ENCODE assay signal across 9 mouse cellular contexts in the genomic region with DNA sequence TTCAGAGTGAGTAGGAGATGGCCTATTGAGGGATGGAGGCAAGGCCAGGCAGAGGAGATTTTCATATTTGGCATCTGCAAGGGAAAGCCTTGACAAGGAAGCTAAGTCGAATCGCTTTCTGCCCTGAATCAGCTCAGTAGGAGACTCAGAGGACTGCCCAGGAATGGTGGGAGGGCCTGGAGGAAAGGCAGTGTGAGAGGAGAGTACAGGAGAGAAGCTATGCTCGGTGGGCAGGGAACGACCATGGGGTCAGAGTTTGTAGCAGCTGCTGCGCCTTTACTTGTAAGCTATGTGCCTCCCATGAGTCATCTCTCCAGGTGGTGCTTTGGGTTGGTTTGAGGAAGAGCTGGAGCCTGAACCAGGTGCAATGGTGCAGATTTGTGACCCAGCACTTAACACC. TPM values are rescaled to one million over a fixed set of nuclear protein-coding genes. Genes with fewer than 3 reads are reported as not detected.
DNase-seq lines count a peak whose midpoint lies in the region; ATAC-seq and TF ChIP-seq lines count a peak whose summit lies in the region.
"Had no signal": no experiment of that assay in that cellular context is flagged by ENCODE, and none has a peak within 500 bp of the region (broad histone marks: within the 10 kb centered on the region; RNA-seq: fewer than 3 reads in every experiment).

No protein-coding gene starts in this region.

- H3K27ac ChIP-seq in gastrocnemius, adult 2 months, result peak overlapping the region; percentile 41
- H3K27ac ChIP-seq in testis, adult 2 months (ENCODE audit: control insufficient read depth, insufficient read depth, low read depth, low read length), result peak overlapping the region; percentile 98
- peak overlapping the region; percentile 92; the same call in 1 of the 2 replicates for H3K27ac ChIP-seq in liver, embryonic 13.5 days

- H3K4me2 ChIP-seq in liver, embryonic 13.5 days, result peak overlapping the region; percentile 78

- peak overlapping the region; percentile 98; the same call in 1 of the 2 replicates for H3K9ac ChIP-seq in liver, embryonic 13.5 days

- peaks cover 10% of the 10 kb centered on the region for H3K4me1 ChIP-seq in testis, adult 2 months (ENCODE audit: control insufficient read depth, insufficient read depth, low read length)
- H3K4me1 ChIP-seq in liver, embryonic 13.5 days (replicated peaks), result peaks cover 52% of the 10 kb centered on the region

- no peak for DNase-seq in gastrocnemius, adult 2 months
- DNase-seq in gastrocnemius, postnatal 10 days, result no peak
- no peak for DNase-seq in testis, postnatal 10 days (ENCODE audit: low spot score)
- DNase-seq in liver, embryonic 13.5 days, result no peak
- DNase-seq in spleen, postnatal 4 days (ENCODE audit: low spot score in 2 of 2), result no peak
- no peak for DNase-seq in frontal cortex, postnatal 25 days (ENCODE audit: low spot score in 2 of 2)
- DNase-seq in gastrocnemius, postnatal 36 days, result no peak

- H3K9me3 ChIP-seq in liver, embryonic 13.5 days (replicated peaks), result no peaks in the 10 kb centered on the region

- 69% methylated on average over 5 of the region's 5 CpGs for WGBS in liver, embryonic 13.5 days (ENCODE audit: insufficient replicate concordance)

- H3K36me3 ChIP-seq in testis, adult 2 months (ENCODE audit: control insufficient read depth, insufficient read depth, low read length), result peaks cover 2% of the 10 kb centered on the region; the same call in 1 of the 2 replicates
- peaks cover 36% of the 10 kb centered on the region for H3K36me3 ChIP-seq in liver, embryonic 13.5 days

- no peak for TF ChIP-seq POLR2A in testis, adult 2 months (IDR thresholded peaks at IDR 0.05; ENCODE audit: control insufficient read depth, low read depth, low read length)

- peak overlapping the region; percentile 100 for H3K4me3 ChIP-seq in gastrocnemius, adult 2 months
- H3K4me3 ChIP-seq in testis, adult 2 months (ENCODE audit: control insufficient read depth, low read depth, low read length), result peak overlapping the region; percentile 88
- H3K4me3 ChIP-seq in liver, embryonic 13.5 days (replicated peaks), result peak overlapping the region; percentile 86

- no peak for ATAC-seq in liver, embryonic 13.5 days (ENCODE audit: low read depth)
- ATAC-seq: inflammation-experienced regulatory T-cells, adult 6 months had no signal

- no peak for TF ChIP-seq CTCF in gastrocnemius, adult 2 months (IDR thresholded peaks at IDR 0.05)
- no peak for TF ChIP-seq CTCF in testis, adult 2 months (IDR thresholded peaks at IDR 0.05; ENCODE audit: control insufficient read depth, insufficient read depth, insufficient replicate concordance, low read depth, low read length)

- H3K27me3 ChIP-seq in testis, adult 2 months (ENCODE audit: control insufficient read depth, insufficient read depth, low read length), result no peaks in the 10 kb centered on the region
- H3K27me3 ChIP-seq in liver, embryonic 13.5 days, result no peaks in the 10 kb centered on the region

- intact Hi-C loops in gastrocnemius, adult 2 months (cut with DNase I), result no loop called here
- intact Hi-C loops in gastrocnemius, postnatal 36 days (cut with DNase I), result no loop called here

RNA-seq across cellular contexts. Expression of a gene that starts 1.7 kb away (rescaled TPM):
- 10 to 100 TPM; 79.3 to 86.5 TPM for total RNA-seq in gastrocnemius, adult 2 months (2021)
- 100 to 1,000 TPM; 141 to 189 TPM for total RNA-seq in gastrocnemius, postnatal 10 days (2021)
- 433 and 510 TPM in 2 replicates for polyA plus RNA-seq in testis, adult 2 months (2012; rRNA removed)
- 312 and 331 TPM in 2 replicates for polyA plus RNA-seq in liver, embryonic 13.5 days (2015; fragmentation: Nextera tagmentation; extraction: Ambion mirVana)
- 10 to 100 TPM; 70.7 to 92.0 TPM for total RNA-seq in gastrocnemius, postnatal 36 days (2021)

RNA-seq across cellular contexts. Expression of a gene that starts 2.1 kb away (rescaled TPM):
- 10 to 100 TPM; 24.1 to 32.1 TPM for total RNA-seq in gastrocnemius, adult 2 months (2021)
- total RNA-seq in gastrocnemius, postnatal 10 days (2021), result 10 to 100 TPM; 21.5 to 24.8 TPM
- polyA plus RNA-seq in testis, adult 2 months (2012; rRNA removed), result 232 and 237 TPM in 2 replicates
- polyA plus RNA-seq in liver, embryonic 13.5 days (2015; fragmentation: Nextera tagmentation; extraction: Ambion mirVana), result 11.8 and 14.3 TPM in 2 replicates
- total RNA-seq in gastrocnemius, postnatal 36 days (2021), result 10 to 100 TPM; 24.4 to 26.0 TPM

RNA-seq across cellular contexts. Expression of a gene that starts 35.7 kb away (rescaled TPM):
- total RNA-seq in gastrocnemius, adult 2 months (2021), result 1 to 10 TPM; 3.6 to 5.0 TPM
- 10 to 100 TPM; 12.9 to 15.5 TPM for total RNA-seq in gastrocnemius, postnatal 10 days (2021)
- 116 and 124 TPM in 2 replicates for polyA plus RNA-seq in testis, adult 2 months (2012; rRNA removed)
- 14.3 and 15.1 TPM in 2 replicates for polyA plus RNA-seq in liver, embryonic 13.5 days (2015; fragmentation: Nextera tagmentation; extraction: Ambion mirVana)
- 1 to 10 TPM; 3.9 to 4.9 TPM for total RNA-seq in gastrocnemius, postnatal 36 days (2021)

RNA-seq across cellular contexts. Expression of a gene that starts 42.9 kb away (rescaled TPM):
- total RNA-seq in gastrocnemius, adult 2 months (2021), result not detected
- total RNA-seq in gastrocnemius, postnatal 10 days (2021), result under 1 TPM; 0.42 to 0.56 TPM
- 2.5 and 3.9 TPM in 2 replicates for polyA plus RNA-seq in testis, adult 2 months (2012; rRNA removed)
- 0.42 and 0.50 TPM in 2 replicates for polyA plus RNA-seq in liver, embryonic 13.5 days (2015; fragmentation: Nextera tagmentation; extraction: Ambion mirVana)
- total RNA-seq in gastrocnemius, postnatal 36 days (2021), result under 1 TPM in 1 of 2 experiments, not detected in 1; 0.28 TPM
- polyA plus RNA-seq: inflammation-experienced regulatory T-cells, adult 6 months had no signal

RNA-seq across cellular contexts. Expression of a gene that starts 51.3 kb away (rescaled TPM):
- 10 to 100 TPM in 1 of 2 experiments, 1 to 10 TPM in 1; 5.4 to 10.9 TPM for total RNA-seq in gastrocnemius, adult 2 months (2021)
- 10 to 100 TPM; 15.2 to 16.3 TPM for total RNA-seq in gastrocnemius, postnatal 10 days (2021)
- 4.0 and 5.2 TPM in 2 replicates for polyA plus RNA-seq in testis, adult 2 months (2012; rRNA removed)
- 4.3 and 4.5 TPM in 2 replicates for polyA plus RNA-seq in liver, embryonic 13.5 days (2015; fragmentation: Nextera tagmentation; extraction: Ambion mirVana)
- total RNA-seq in gastrocnemius, postnatal 36 days (2021), result 10 to 100 TPM; 11.7 to 17.6 TPM

Comparison
In these comparisons a context has a peak if more than half of its experiments do, and no peak if none do; other contexts are left out.
1. H3K27ac ChIP-seq: peak in every context shown above with its lines; median percentile 98 in testis, adult 2 months; 92 in liver, embryonic 13.5 days; 41 in gastrocnemius, adult 2 months.